Mouse (Mus musculus): Measurements from ENCODE around the gene Smg5. TPM values are rescaled to one million over a fixed set of nuclear protein-coding genes. Genes with fewer than 3 reads are reported as not detected.

The Smg5 gene
- polyA plus RNA-seq, 1 experiment from 2014 or later: 15.9 TPM

GRCm38 (mm10) chr3:88398666-88399065, 62.6 kb downstream of the Smg5 start:
- no peak for ATAC-seq (ENCODE audit: low FRiP score, low TSS enrichment)

GRCm38 (mm10) chr3:88403522-88404230, 67.6 kb downstream of the Smg5 start:
- ATAC-seq (ENCODE audit: low FRiP score, low TSS enrichment) (no peak), DNase-seq (ENCODE audit: low spot score) (no peak)
- Histone ChIP-seq H3K4me3 (ENCODE audit: low read depth, low read length) (no peak overlapping the region), H3K4me1 (replicated peaks; ENCODE audit: control insufficient read depth, insufficient read depth) (no peaks in the 10 kb centered on the region; the same call in 1 of the 2 replicates), H3K27me3 (ENCODE audit: control insufficient read depth, insufficient read depth, low read length) (no peaks in the 10 kb centered on the region), H3K9me3 (ENCODE audit: control insufficient read depth, low read length) (no peaks in the 10 kb centered on the region), H3K36me3 (ENCODE audit: control insufficient read depth, insufficient read depth, low read length) (no peaks in the 10 kb centered on the region; the same call in 1 of the 2 replicates), H3K4me2 (replicated peaks; ENCODE audit: low read depth) (no peak overlapping the region), H3K9ac (ENCODE audit: low read length) (no peak overlapping the region), H3K27ac (replicated peaks) (no peak overlapping the region)
- TF ChIP-seq CTCF (IDR thresholded peaks at IDR 0.05; ENCODE audit: low read depth): no peak
- TF ChIP-seq EP300 (optimal IDR thresholded peaks at IDR 0.05): no peak
- 93% methylated on average over 10 of the region's 10 CpGs for WGBS

More at GRCm38 (mm10) chr3:88398666-88399065, 62.6 kb downstream of the Smg5 start:
- H3K4me1 ChIP-seq (replicated peaks; ENCODE audit: control insufficient read depth, insufficient read depth): no peaks in the 10 kb centered on the region
- peaks cover 2% of the 10 kb centered on the region; the same call in 1 of the 2 replicates for H3K36me3 ChIP-seq (ENCODE audit: control insufficient read depth, insufficient read depth, low read length)
- no peak overlapping the region for H3K4me2 ChIP-seq (replicated peaks; ENCODE audit: low read depth)
- no peak overlapping the region for H3K9ac ChIP-seq (ENCODE audit: low read length)
- H3K27me3 ChIP-seq (ENCODE audit: control insufficient read depth, insufficient read depth, low read length): no peaks in the 10 kb centered on the region
- WGBS: 70% methylated on average over 2 of the region's 2 CpGs
- TF ChIP-seq EP300 (optimal IDR thresholded peaks at IDR 0.05): no peak
- no peak for TF ChIP-seq CTCF (IDR thresholded peaks at IDR 0.05; ENCODE audit: low read depth)
- H3K27ac ChIP-seq (replicated peaks): no peak overlapping the region
- DNase-seq (ENCODE audit: low spot score): no peak
- H3K9me3 ChIP-seq (ENCODE audit: control insufficient read depth, low read length): no peaks in the 10 kb centered on the region
- H3K4me3 ChIP-seq (ENCODE audit: low read depth, low read length): no peak overlapping the region

- peak; percentile 9; the same call in 1 of the 2 replicates for ATAC-seq (ENCODE audit: low FRiP score, low TSS enrichment)
- Histone ChIP-seq H3K4me2 (replicated peaks; ENCODE audit: low read depth) (no peak overlapping the region), H3K9me3 (ENCODE audit: control insufficient read depth, low read length) (no peaks in the 10 kb centered on the region), H3K9ac (ENCODE audit: low read length) (no peak overlapping the region), H3K4me1 (replicated peaks; ENCODE audit: control insufficient read depth, insufficient read depth) (no peaks in the 10 kb centered on the region; the same call in 1 of the 2 replicates), H3K27me3 (ENCODE audit: control insufficient read depth, insufficient read depth, low read length) (no peaks in the 10 kb centered on the region), H3K4me3 (ENCODE audit: low read depth, low read length) (no peak overlapping the region), H3K27ac (replicated peaks) (no peak overlapping the region), H3K36me3 (ENCODE audit: control insufficient read depth, insufficient read depth, low read length) (no peaks in the 10 kb centered on the region)
- peak; percentile 70 for DNase-seq (ENCODE audit: low spot score)
- WGBS: 4% methylated on average over 2 of the region's 2 CpGs
- TF ChIP-seq CTCF (IDR thresholded peaks at IDR 0.05; ENCODE audit: low read depth): peak; percentile 97
- TF ChIP-seq EP300 (optimal IDR thresholded peaks at IDR 0.05): no peak
Measured at GRCm38 (mm10) chr3:88407090-88407489, 71.0 kb downstream of the Smg5 start.

GRCm38 (mm10) chr3:88407529-88407928, 71.5 kb downstream of the Smg5 start:
- H3K4me1 ChIP-seq (replicated peaks; ENCODE audit: control insufficient read depth, insufficient read depth): no peaks in the 10 kb centered on the region; the same call in 1 of the 2 replicates
- no peak for TF ChIP-seq CTCF (IDR thresholded peaks at IDR 0.05; ENCODE audit: low read depth)
- no peak for TF ChIP-seq EP300 (optimal IDR thresholded peaks at IDR 0.05)
- H3K36me3 ChIP-seq (ENCODE audit: control insufficient read depth, insufficient read depth, low read length): no peaks in the 10 kb centered on the region; the same call in 1 of the 2 replicates
- H3K27me3 ChIP-seq (ENCODE audit: control insufficient read depth, insufficient read depth, low read length): no peaks in the 10 kb centered on the region
- H3K4me2 ChIP-seq (replicated peaks; ENCODE audit: low read depth): no peak overlapping the region
- H3K9me3 ChIP-seq (ENCODE audit: control insufficient read depth, low read length): no peaks in the 10 kb centered on the region
- H3K27ac ChIP-seq (replicated peaks): no peak overlapping the region
- WGBS: 37% methylated on average over 7 of the region's 7 CpGs
- DNase-seq (ENCODE audit: low spot score) (no peak), ATAC-seq (ENCODE audit: low FRiP score, low TSS enrichment) (no peak)
- H3K9ac ChIP-seq (ENCODE audit: low read length): no peak overlapping the region; the same call in 1 of the 2 replicates
- H3K4me3 ChIP-seq (ENCODE audit: low read depth, low read length): no peak overlapping the region

- Histone ChIP-seq H3K9ac (ENCODE audit: low read length) (peak overlapping the region; percentile 89), H3K36me3 (ENCODE audit: control insufficient read depth, insufficient read depth, low read length) (peaks cover 2% of the 10 kb centered on the region), H3K9me3 (ENCODE audit: control insufficient read depth, low read length) (no peaks in the 10 kb centered on the region), H3K27me3 (ENCODE audit: control insufficient read depth, insufficient read depth, low read length) (no peaks in the 10 kb centered on the region), H3K27ac (replicated peaks) (no peak overlapping the region), H3K4me2 (replicated peaks; ENCODE audit: low read depth) (peak overlapping the region; percentile 67), H3K4me1 (replicated peaks; ENCODE audit: control insufficient read depth, insufficient read depth) (no peaks in the 10 kb centered on the region; the same call in 1 of the 2 replicates), H3K4me3 (ENCODE audit: low read depth, low read length) (peak overlapping the region; percentile 70; the same call in 1 of the 2 replicates)
- DNase-seq (ENCODE audit: low spot score) (no peak), ATAC-seq (ENCODE audit: low FRiP score, low TSS enrichment) (no peak)
- 53% methylated on average over 5 of the region's 5 CpGs for WGBS
- no peak for TF ChIP-seq CTCF (IDR thresholded peaks at IDR 0.05; ENCODE audit: low read depth)
- TF ChIP-seq EP300 (optimal IDR thresholded peaks at IDR 0.05): no peak
Measured at GRCm38 (mm10) chr3:88408953-88409352, 72.9 kb downstream of the Smg5 start.
